Mouse (Mus musculus) adrenal gland, postnatal 25 days (tissue): Measurements from ENCODE around the gene Gadd45a. TPM values are rescaled to one million over a fixed set of nuclear protein-coding genes. Genes with fewer than 3 reads are reported as not detected.
"Not testable (repeated sequence)": the region's sequence is repeated elsewhere in the genome, so short reads cannot be mapped to it uniquely, and the experiment has no call there.

Source experiments
- DNase-seq: peaks from one replicate; pipeline ENCODE4 v3.0.0; 2021; ENCODE audit warnings: mixed read lengths
- total RNA-seq: library from RNA; stranded (reverse); gene quantifications from 2 replicates; pipeline ENCODE4 v1.2.3, GENCODE M21; 2021

Gadd45a gene
- total RNA-seq, 1 experiment from 2014 or later, result 61.9 TPM

- not testable (repeated sequence) for DNase-seq
Measured at GRCm38 (mm10) chr6:67019001-67019400, 18.3 kb downstream of the Gadd45a start.

GRCm38 (mm10) chr6:67018365-67018764, 18.9 kb downstream of the Gadd45a start:
- no peak for DNase-seq

GRCm38 (mm10) chr6:67016520-67017111, 20.6 kb downstream of the Gadd45a start:
- DNase-seq, result no peak

GRCm38 (mm10) chr6:67015739-67016519, 21.3 kb downstream of the Gadd45a start:
- DNase-seq, result no peak

- DNase-seq, result no peak
Measured at GRCm38 (mm10) chr6:67014679-67015075, 22.6 kb downstream of the Gadd45a start.

- no peak for DNase-seq
Measured at GRCm38 (mm10) chr6:67013949-67014678, 23.1 kb downstream of the Gadd45a start.

GRCm38 (mm10) chr6:67013293-67013948, 23.8 kb downstream of the Gadd45a start:
- no peak for DNase-seq

- no peak for DNase-seq
Measured at GRCm38 (mm10) chr6:67011217-67011518, 26.1 kb downstream of the Gadd45a start.

- DNase-seq, result no peak
Measured at GRCm38 (mm10) chr6:67010370-67011216, 26.7 kb downstream of the Gadd45a start.

- DNase-seq, result no peak
Measured at GRCm38 (mm10) chr6:67009888-67010287, 27.4 kb downstream of the Gadd45a start.

GRCm38 (mm10) chr6:66999800-67000199, 37.5 kb downstream of the Gadd45a start:
- DNase-seq, result no peak

- DNase-seq, result peak; percentile 41
Measured at GRCm38 (mm10) chr6:66998645-66999044, 38.6 kb downstream of the Gadd45a start.

- no peak for DNase-seq
Measured at GRCm38 (mm10) chr6:66996257-66996656, 41.0 kb downstream of the Gadd45a start.

GRCm38 (mm10) chr6:66995825-66996224, 41.4 kb downstream of the Gadd45a start:
- no peak for DNase-seq

- no peak for DNase-seq
Measured at GRCm38 (mm10) chr6:66994981-66995380, 42.3 kb downstream of the Gadd45a start.

- no peak for DNase-seq
Measured at GRCm38 (mm10) chr6:66992786-66993185, 44.5 kb downstream of the Gadd45a start.

GRCm38 (mm10) chr6:66992232-66992631, 45.0 kb downstream of the Gadd45a start:
- DNase-seq, result no peak

GRCm38 (mm10) chr6:66989518-66989917, 47.7 kb downstream of the Gadd45a start:
- DNase-seq, result no peak

GRCm38 (mm10) chr6:66989037-66989436, 48.2 kb downstream of the Gadd45a start:
- DNase-seq, result no peak

GRCm38 (mm10) chr6:66988363-66988762, 48.9 kb downstream of the Gadd45a start:
- DNase-seq, result no peak

- DNase-seq, result no peak
Measured at GRCm38 (mm10) chr6:66987643-66988042, 49.6 kb downstream of the Gadd45a start.

- DNase-seq, result no peak
Measured at GRCm38 (mm10) chr6:66986063-66986462, 51.2 kb downstream of the Gadd45a start.
